Mouse (Mus musculus) CH12.LX (cell line): ENCODE data around the gene Cd163l1. TPM values are rescaled to one million over a fixed set of nuclear protein-coding genes. Genes with fewer than 3 reads are reported as not detected.

ENCODE experiments used
- DNase-seq: peaks from one replicate; pipeline ENCODE4 v3.0.0-alpha.2; 2013; ENCODE audit errors: extremely low read depth
- H3K27ac ChIP-seq: 2 replicates; pipeline ENCODE4 v1.5.1; 2012; ENCODE audit warnings: low read depth, mild to moderate bottlenecking, control low read depth, moderate library complexity; ENCODE audit not compliant: insufficient read depth
- H3K27me3 ChIP-seq: replicated peaks from 2 replicates; pipeline ENCODE3; 2012; ENCODE audit warnings: inconsistent platforms
- H3K36me3 ChIP-seq, 2 experiments: replicated peaks in 1 of 2; 2 replicates each; pipeline versions ENCODE3 to v1.6.1; 2012; ENCODE audit warnings: inconsistent platforms in 1 of 2, low read length in 1 of 2, mild to moderate bottlenecking in 1 of 2, mixed read lengths in 1 of 2, moderate library complexity in 1 of 2; ENCODE audit not compliant: control insufficient read depth in 1 of 2, insufficient read depth in 1 of 2
- H3K4me1 ChIP-seq, 2 experiments: 2 replicates each; pipeline ENCODE4 v1.6.1; 2012; ENCODE audit warnings: inconsistent platforms in 1 of 2, moderate library complexity in 1 of 2; ENCODE audit not compliant: insufficient read depth in 2 of 2, control insufficient read depth in 1 of 2
- H3K4me2 ChIP-seq: 2 replicates; pipeline ENCODE4 v1.6.1; 2012; ENCODE audit warnings: low read depth, mild to moderate bottlenecking, control low read depth; ENCODE audit not compliant: poor library complexity, insufficient read depth, severe bottlenecking
- H3K4me3 ChIP-seq, 3 experiments: fragments of 150-350 bp in 1 of 3; sonication (generic) in 1 of 3; replicated peaks in 1 of 3; 2 replicates each; pipeline versions ENCODE3 to v1.5.1; 2011 to 2012; ENCODE audit warnings: low read depth in 2 of 3, low read length in 2 of 3, mild to moderate bottlenecking in 2 of 3, moderate library complexity in 2 of 3, control low read depth in 1 of 3, improper control_type of control experiment in 1 of 3, inconsistent platforms in 1 of 3, mixed read lengths in 1 of 3; ENCODE audit not compliant: poor library complexity in 1 of 3
- H3K79me2 ChIP-seq: replicated peaks from 2 replicates; pipeline ENCODE4 v1.6.1; 2012; ENCODE audit warnings: mild to moderate bottlenecking, moderate library complexity; ENCODE audit not compliant: control insufficient read depth, poor library complexity, insufficient read depth, severe bottlenecking; ENCODE audit errors: extremely low read depth
- H3K9ac ChIP-seq: 2 replicates; pipeline ENCODE4 v1.6.1; 2012; ENCODE audit warnings: low read depth, mild to moderate bottlenecking, control low read depth, moderate library complexity; ENCODE audit not compliant: insufficient read depth
- H3K9me3 ChIP-seq: replicated peaks from 2 replicates; pipeline ENCODE3; 2012; ENCODE audit warnings: low read length, inconsistent platforms, mixed read lengths
- BHLHE40 ChIP-seq: IDR thresholded peaks from 2 replicates; pipeline ENCODE4 v1.6.1; 2011; ENCODE audit warnings: mild to moderate bottlenecking, low read depth, low read length, improper control_type of control experiment
- CHD1 ChIP-seq: IDR thresholded peaks from 2 replicates; pipeline ENCODE4 v1.6.1; 2012; ENCODE audit warnings: low read depth, low read length, improper control_type of control experiment, inconsistent platforms
- ELF1 ChIP-seq: IDR thresholded peaks from 2 replicates; pipeline ENCODE4 v1.6.1; 2014; ENCODE audit warnings: low read depth, mild to moderate bottlenecking, inconsistent platforms, low read length, improper control_type of control experiment
- EP300 ChIP-seq: IDR thresholded peaks from 2 replicates; pipeline ENCODE4 v1.6.1; 2011; ENCODE audit warnings: low read length, improper control_type of control experiment
- HCFC1 ChIP-seq: IDR thresholded peaks from 2 replicates; pipeline ENCODE4 v1.6.1; 2012; ENCODE audit warnings: low read depth, mild to moderate bottlenecking, inconsistent platforms, low read length, improper control_type of control experiment
- MAX ChIP-seq: IDR thresholded peaks from 2 replicates; pipeline ENCODE4 v1.6.1; 2011; ENCODE audit warnings: low read length, improper control_type of control experiment
- MAZ ChIP-seq: IDR thresholded peaks from 2 replicates; pipeline ENCODE4 v1.6.1; 2012; ENCODE audit warnings: low read depth, mild to moderate bottlenecking, inconsistent platforms, low read length, improper control_type of control experiment, moderate library complexity
- MEF2A ChIP-seq: IDR thresholded peaks from 2 replicates; pipeline ENCODE4 v1.6.1; 2014; ENCODE audit warnings: low read depth, mild to moderate bottlenecking, inconsistent platforms, low read length, improper control_type of control experiment, borderline replicate concordance
- MXI1 ChIP-seq: IDR thresholded peaks from 2 replicates; pipeline ENCODE4 v1.6.1; 2011; ENCODE audit warnings: mild to moderate bottlenecking, low read depth, low read length, improper control_type of control experiment
- MYC ChIP-seq: IDR thresholded peaks from 2 replicates; pipeline ENCODE4 v1.6.1; 2011; ENCODE audit warnings: low read depth, mild to moderate bottlenecking, improper control_type of control experiment, low read length
- NELFE ChIP-seq: IDR thresholded peaks from 2 replicates; pipeline ENCODE4 v1.6.1; 2011; ENCODE audit warnings: low read depth, low read length, improper control_type of control experiment
- POLR2A ChIP-seq: IDR thresholded peaks from 2 replicates; pipeline ENCODE4 v1.6.1; 2011; ENCODE audit warnings: low read depth, mild to moderate bottlenecking, improper control_type of control experiment, low read length
- SIN3A ChIP-seq: IDR thresholded peaks from 2 replicates; pipeline ENCODE4 v1.6.1; 2012; ENCODE audit warnings: low read length, improper control_type of control experiment, inconsistent platforms
- SMC3 ChIP-seq: IDR thresholded peaks from 2 replicates; pipeline ENCODE4 v1.6.1; 2011; ENCODE audit warnings: low read depth, low read length, improper control_type of control experiment
- TCF12 ChIP-seq: IDR thresholded peaks from 2 replicates; pipeline ENCODE4 v1.6.1; 2014; ENCODE audit warnings: low read depth, mild to moderate bottlenecking, inconsistent platforms, low read length, improper control_type of control experiment
- UBTF ChIP-seq: IDR thresholded peaks from 2 replicates; pipeline ENCODE4 v1.6.1; 2012; ENCODE audit warnings: low read depth, mild to moderate bottlenecking, inconsistent platforms, low read length, improper control_type of control experiment, moderate library complexity
- ZNF384 ChIP-seq: IDR thresholded peaks from 2 replicates; pipeline ENCODE4 v1.6.1; 2012; ENCODE audit warnings: low read depth, low read length, improper control_type of control experiment, inconsistent platforms
- dilution Hi-C: fragments of 300-500 bp; cut with MboI; formaldehyde crosslinking; loops from 2 replicates; pipeline ENCODE4 v1.14.3; 2020; ENCODE audit warnings: low sequenced_read_pairs; ENCODE audit not compliant: extremely low pct_unique_long_range_greater_than_20kb, extremely low pct_ligation_motif_present
- in situ Hi-C: fragments of 300-500 bp; cut with MboI; formaldehyde crosslinking; loops from 3 replicates; pipeline ENCODE4 v1.14.3; 2019; ENCODE audit warnings: low sequenced_read_pairs, low pct_ligation_motif_present, low pct_unique_long_range_greater_than_20kb, mixed read lengths
- polyA plus RNA-seq: library from polyadenylated mRNA; unstranded; fragments of >175 nt; gene quantifications from 2 replicates; pipeline ENCODE4 v1.2.1, GENCODE M21; 2012; ENCODE audit warnings: low read depth; ENCODE audit not compliant: insufficient read length
- total RNA-seq, 2 experiments: library from RNA; depleted of rRNA; stranded (reverse); fragments of 300-350 nt in 1 of 2; fragments of >200 nt in 1 of 2; gene quantifications; 2 replicates each; pipeline ENCODE4 v1.2.3; 2012 to 2014

The Cd163l1 gene
- total and polyA plus RNA-seq, 3 experiments: not detected

DNA sequence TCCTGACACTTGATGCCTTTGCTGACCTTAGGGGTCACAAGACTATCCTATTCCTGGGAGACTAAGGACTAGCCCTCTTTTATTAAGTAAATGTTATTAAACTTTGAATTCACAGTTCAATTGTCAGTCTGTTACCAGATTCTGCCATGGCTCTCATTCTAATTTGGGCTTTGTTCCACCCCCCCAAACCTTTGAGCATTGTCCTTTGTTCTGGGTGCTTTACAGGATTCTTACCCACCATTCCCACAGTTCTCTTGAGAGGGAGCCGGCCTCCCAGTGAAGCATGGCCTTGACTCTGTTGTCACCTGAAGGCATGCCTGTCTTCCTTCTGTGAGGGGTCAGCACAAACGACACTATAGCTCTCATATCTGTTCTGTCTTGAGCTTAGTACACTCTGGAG lies 13.0 kb downstream of the Cd163l1 start:
- in situ Hi-C loops (no loop called here), dilution Hi-C loops (no loop called here)
- Histone ChIP-seq H3K4me3 (no peak overlapping the region), H3K4me1 (no peaks in the 10 kb centered on the region), H3K4me2 (no peak overlapping the region), H3K27ac (no peak overlapping the region), H3K27me3 (peaks cover 61% of the 10 kb centered on the region), H3K9me3 (no peaks in the 10 kb centered on the region), H3K79me2 (no peaks in the 10 kb centered on the region), H3K9ac (no peak overlapping the region), H3K36me3 (no peaks in the 10 kb centered on the region)
- DNase-seq: no peak
- TF ChIP-seq MYC (no peak), ELF1 (no peak), MEF2A (no peak), MAZ (no peak)

DNA sequence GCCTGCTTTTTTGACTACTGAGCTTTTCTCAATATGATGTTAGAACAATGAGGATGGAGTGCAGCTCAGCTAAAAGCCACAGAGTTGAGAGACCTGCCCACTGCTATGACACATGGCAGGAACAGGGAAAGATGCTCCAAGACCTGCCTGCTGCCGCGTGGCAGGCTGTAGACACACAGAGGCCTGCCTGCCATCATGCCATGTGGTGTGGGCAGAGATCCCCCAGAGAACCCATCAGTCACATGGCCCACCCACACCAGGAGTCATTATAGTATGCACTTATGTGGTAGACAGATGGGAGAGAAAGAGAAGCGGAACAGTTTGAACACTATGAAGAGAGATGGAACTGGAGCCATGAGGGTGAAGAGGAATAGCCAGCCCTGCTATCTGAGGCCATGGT lies 15.6 kb downstream of the Cd163l1 start:
- in situ Hi-C loops: no loop called here
- H3K9me3 ChIP-seq: no peaks in the 10 kb centered on the region
- no peak overlapping the region for H3K4me3 ChIP-seq
- no peak overlapping the region for H3K4me2 ChIP-seq
- H3K27me3 ChIP-seq: peaks cover 39% of the 10 kb centered on the region
- no peaks in the 10 kb centered on the region for H3K36me3 ChIP-seq
- DNase-seq: no peak
- H3K4me1 ChIP-seq: no peaks in the 10 kb centered on the region
- no peak overlapping the region for H3K9ac ChIP-seq
- dilution Hi-C loops: no loop called here
- H3K79me2 ChIP-seq: no peaks in the 10 kb centered on the region
- no peak overlapping the region for H3K27ac ChIP-seq
- TF ChIP-seq SIN3A (no peak), EP300 (no peak), POLR2A (no peak), MAZ (no peak), MAX (no peak), ZNF384 (no peak), MXI1 (no peak), CHD1 (no peak)
- TF ChIP-seq, all 38 proteins: peak for 0

DNA sequence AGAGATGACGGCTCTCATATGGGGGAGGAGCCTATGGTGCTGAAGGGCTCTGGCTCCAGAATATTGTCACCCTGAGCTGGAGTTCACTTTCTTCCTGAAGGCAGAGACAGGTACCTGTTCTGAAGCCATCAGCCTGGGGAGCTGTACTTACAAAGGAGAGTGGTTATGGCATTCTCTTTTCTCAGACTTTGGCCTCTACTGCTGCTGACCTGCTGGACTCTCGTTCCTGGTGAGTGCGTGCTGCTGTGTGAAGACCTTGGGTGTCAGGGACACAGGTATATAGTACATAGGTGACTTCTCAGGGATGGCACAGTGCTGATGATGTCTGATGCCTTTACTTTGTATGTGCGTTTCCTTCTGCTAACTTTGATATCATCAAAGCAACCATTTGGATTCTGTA lies 29.1 kb downstream of the Cd163l1 start, which contains the start of gene 5830411N06Rik:
Gene 5830411N06Rik (plus strand): TSS at position 69 of the 400 bp plus-strand sequence.
- Histone ChIP-seq H3K36me3 (no peaks in the 10 kb centered on the region), H3K9ac (no peak within 1 kb of the TSS), H3K27me3 (peaks cover 74% of the 10 kb centered on the region), H3K4me3 (no peak within 1 kb of the TSS), H3K9me3 (no peaks in the 10 kb centered on the region), H3K27ac (no peak within 1 kb of the TSS), H3K4me2 (no peak within 1 kb of the TSS), H3K4me1 (no peaks in the 10 kb centered on the region), H3K79me2 (no peaks in the 10 kb centered on the region)
- TF ChIP-seq TCF12 (no peak), NELFE (no peak), HCFC1 (no peak), SMC3 (no peak), UBTF (no peak), BHLHE40 (no peak)
- dilution Hi-C loops: no loop called here
- no peak for DNase-seq
- in situ Hi-C loops: no loop called here
